Mouse (Mus musculus): ENCODE results near the gene Aire.
"Not testable (repeated sequence)": the region's sequence is repeated elsewhere in the genome, so short reads cannot be mapped to it uniquely, and the experiment has no call there.

DNA sequence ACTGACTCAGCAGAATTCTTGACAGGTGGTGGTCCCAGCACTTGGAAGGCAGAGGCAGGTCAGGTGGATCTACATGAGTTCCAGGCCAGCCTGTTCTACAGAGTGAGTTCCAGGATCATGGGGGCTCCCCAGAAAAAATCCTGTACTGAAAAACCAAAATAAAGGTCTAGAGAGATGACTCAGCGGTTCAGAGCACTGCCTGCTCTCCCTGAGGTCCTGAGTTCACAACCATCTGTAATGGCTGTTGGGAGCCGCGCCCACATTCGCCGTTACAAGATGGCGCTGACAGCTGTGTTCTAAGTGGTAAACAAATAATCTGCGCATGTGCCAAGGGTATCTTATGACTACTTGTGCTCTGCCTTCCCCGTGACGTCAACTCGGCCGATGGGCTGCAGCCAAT, 23.4 kb downstream of the Aire start:
- not testable (repeated sequence) for TF ChIP-seq POLR2A (IDR thresholded peaks at IDR 0.05; ENCODE audit: borderline replicate concordance, low read depth, low read length); CTCF (IDR thresholded peaks at IDR 0.05; ENCODE audit: low read depth, low read length)
